Mouse (Mus musculus) MEL-GATA-1-ER (cell line): Measurements from ENCODE around the gene Bcl2l14.
A peak's percentile ranks its signal among the peaks of the same experiment; 100 is the strongest.

ENCODE experiments used
- DNase-seq: peaks from one replicate; pipeline ENCODE4 v3.0.0-alpha.2; 2012; ENCODE audit warnings: low read depth; ENCODE audit errors: extremely low read depth

The Bcl2l14 gene

DNA sequence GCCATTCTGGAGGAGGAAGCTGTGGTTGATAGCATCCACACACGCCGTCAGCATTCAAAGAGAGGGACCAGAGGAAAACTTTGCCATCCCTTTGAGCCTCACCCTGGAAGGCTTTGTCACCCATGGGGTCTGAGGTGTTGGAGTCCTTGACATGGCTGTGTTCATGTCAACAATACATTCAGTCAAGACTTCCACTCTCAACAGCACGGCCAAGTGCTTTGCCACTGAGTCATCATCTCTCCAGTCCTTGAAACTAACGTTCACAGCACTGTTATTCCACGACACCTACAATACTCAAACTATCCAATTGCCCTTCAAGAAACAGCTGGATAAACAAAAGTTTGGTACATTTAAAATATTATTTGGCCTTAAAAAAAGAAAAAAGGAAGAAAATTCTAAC lies 46.1 kb downstream of the Bcl2l14 start:
- no peak for DNase-seq

DNA sequence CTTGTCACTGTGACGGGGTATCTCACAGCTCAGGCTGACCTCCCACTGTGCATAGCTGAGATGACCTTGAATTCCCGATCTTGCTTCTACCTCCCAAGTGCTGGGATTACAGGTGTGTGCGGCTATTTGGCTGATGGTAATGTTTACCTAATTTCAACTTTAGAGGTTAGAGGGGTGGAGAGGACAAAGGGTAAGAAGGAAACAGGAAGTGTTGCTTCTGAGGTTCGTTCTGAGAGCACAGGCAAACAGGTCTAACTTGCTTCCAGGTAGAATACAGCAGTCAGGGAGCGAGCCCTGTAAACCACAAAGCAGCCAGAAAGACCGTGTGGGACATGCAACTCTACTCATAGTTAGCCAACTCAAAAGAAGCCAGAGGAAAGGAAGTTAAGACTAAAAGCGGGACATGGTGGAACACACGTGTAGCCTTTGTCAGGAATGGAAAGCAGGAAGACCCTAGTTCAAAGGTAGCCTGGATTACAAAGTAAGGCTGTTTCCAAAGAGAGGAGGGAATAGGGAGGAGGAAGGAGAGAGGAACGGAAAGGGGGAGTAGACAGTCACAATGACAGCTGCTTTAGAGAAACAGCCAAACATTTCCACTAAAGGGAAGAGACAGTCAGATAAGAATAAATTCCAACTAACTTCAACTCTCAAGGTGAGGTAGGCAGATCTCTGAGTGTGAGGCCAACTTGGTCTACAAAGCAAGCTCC lies 47.2 kb downstream of the Bcl2l14 start:
- DNase-seq = no peak

DNA sequence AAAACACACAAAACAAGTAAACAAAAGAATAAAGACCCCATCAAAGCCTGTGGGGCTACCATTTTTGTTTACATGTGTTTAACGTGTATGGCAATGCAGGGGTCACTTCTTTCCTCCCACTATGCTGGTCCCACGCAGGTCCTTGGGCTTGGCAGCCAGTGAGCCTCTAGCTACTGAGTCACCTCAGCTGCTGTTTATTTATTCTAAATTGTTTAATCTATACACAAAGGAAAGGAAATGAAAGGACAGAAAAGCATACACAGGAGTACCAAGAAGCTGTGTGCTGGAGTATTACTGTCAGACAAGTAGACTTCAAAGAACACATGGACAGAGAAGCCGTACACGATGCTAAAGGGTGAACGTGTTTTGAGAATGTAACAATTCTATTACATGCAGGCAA lies 47.8 kb downstream of the Bcl2l14 start:
- DNase-seq = no peak

DNA sequence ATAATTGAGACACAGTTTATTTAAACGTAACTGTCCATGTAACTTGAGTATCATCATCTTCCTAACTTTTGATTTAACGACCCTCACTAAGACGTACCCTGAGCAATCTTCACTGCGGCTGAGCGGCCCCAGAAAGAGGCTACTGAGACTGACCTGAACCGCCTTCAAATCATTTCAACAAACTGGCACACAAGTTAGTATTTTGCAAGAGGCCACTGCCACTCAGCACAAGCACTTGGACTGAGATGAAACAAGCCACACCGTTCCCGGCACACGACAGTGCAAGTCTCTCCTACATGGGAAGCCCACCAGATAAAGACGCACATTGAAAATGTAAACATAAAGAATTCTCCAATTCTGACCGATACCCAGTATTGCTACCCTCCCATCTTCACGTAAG lies 52.3 kb downstream of the Bcl2l14 start:
- DNase-seq = no peak

DNA sequence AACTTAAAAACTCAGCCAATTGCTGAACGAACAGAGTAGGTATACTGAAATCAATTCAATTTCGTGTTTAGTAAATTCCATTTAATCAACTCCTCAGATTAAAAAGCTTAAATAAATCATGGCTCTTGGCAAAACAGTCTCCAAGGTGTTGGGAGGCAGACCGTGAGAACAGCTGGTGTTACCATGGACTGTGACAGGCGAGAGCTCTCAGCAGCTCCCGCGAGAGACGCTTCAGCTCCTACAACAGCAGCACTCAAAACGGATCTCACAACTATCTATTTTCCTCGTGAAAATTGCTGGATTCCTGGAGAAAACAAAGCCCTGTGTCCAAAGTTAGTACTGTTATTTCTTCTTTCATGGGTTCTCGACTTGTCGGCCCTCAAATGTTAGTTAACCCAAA lies 53.8 kb downstream of the Bcl2l14 start:
- DNase-seq = no peak

DNA sequence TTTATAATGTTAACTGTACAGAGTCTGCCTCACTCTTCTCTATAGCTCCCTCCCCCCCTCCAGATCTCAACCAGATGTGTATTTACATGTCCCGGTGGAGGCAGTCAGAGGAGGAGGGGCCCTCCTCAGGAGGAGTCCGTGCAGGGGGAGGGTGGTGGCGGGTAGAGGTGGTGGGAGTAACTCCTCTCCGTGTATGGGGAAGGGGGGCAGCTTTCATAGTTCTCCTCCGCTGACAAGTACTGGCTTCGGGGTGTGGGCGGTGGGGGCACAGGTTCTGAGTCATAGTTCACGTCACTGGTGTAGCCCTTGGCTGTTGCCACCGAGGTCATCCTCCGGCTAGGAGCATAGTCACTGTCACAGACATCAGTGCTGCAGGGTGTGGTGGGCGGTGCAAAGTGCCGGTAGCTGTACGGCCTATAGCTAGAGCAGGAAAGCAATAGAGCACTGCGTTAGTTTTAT lies 54.6 kb downstream of the Bcl2l14 start:
- DNase-seq = no peak

DNA sequence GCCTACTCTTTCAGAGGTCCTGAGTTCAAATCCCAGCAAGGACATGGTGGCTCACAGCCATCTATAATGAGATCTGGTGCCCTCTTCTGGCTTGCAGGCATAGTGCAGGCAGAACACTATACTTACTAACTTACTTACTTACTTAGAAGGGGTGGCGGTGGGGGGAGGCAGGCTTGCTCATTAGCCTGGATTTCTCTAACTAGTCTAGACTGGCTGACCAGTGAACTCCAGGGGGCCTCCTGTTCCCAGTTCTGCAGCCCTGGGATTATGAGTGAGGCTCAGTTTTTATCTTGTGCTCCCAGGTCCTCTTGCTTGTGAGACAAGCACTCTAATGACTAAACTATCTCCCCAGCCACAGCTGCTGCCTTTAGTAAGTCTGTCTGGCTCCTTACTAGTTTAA lies 58.0 kb downstream of the Bcl2l14 start:
- DNase-seq = no peak

DNA sequence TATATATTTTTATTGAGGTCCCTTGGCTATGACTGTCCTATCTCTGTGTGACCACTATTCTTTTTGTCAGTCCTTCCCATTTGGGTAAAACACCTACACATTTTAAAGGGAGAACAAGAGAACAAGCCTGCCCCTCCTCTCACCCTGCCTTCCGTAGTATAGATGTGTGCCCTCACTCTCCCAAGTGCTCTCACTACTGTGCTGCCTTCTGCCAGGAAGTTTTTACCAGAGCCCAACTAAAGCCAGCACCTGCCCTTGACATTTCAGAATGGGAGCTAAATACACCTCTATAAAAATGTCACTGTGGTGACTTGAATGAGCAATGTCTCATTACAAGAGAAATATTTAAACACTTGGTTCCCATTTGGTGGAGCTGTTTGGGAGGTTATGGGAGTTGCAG lies 62.3 kb downstream of the Bcl2l14 start:
- DNase-seq = no peak

DNA sequence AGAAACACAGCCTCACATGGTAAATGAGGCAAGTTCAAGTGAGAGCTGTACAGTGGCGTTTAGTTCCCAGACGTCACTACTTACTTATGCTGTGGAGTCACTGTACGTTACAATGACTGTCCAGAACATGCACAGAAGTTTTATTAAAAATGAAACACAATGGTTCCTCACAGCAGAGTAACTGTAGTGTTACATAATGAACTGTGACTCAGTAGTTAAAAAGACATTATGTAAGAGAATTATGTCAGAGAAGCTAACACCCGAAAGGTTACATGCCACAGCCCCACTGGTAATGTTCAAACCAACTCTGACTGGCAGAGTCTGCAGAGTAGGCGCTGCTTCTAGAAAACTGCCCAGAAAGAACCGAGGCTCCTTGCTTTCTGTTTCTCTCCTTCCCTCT lies 65.1 kb downstream of the Bcl2l14 start:
- DNase-seq = no peak

DNA sequence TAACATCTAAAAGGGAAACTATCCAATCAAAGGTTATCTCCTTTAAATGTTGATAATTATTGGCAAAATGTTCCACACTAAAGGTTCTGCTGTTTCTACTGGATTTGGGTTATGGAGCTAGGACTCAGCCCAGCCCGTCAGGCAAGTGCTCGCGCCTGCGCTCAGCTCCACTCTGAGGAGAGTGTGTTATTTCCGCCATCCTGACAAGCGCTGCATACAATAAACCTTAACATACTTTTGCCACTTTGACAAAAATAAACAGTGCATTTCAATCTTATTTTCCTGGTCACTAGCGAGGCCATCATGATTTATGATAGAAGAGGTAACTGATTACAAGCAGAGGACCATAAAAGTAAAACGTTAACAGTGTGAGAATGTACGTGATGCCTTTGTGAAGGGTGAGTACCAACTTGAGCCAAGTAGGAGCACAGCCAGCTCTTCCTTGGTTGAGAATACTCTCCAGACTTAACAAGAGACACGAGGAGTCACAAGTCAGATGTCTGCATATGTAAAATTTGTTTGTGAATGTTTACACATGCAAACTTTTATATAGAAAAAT lies 70.6 kb downstream of the Bcl2l14 start:
- no peak for DNase-seq

DNA sequence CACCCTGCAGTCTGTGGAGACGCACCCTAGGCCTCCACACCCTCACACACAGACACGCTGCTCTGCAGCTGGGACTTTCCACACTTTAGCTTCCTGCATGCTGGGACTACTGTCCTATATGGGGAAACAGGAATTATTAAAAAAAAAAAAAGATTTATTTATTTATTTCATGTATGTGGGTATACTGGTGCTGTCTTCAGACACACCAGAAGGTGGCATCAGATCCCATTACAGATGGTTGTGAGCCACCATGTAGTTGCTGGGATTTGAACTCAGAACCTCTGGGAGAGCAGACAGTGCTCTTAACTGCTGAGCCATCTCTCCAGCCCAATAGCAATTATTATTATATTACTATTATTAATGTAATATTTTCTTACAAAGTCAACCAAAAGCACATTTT lies 73.2 kb downstream of the Bcl2l14 start:
- DNase-seq = no peak

DNA sequence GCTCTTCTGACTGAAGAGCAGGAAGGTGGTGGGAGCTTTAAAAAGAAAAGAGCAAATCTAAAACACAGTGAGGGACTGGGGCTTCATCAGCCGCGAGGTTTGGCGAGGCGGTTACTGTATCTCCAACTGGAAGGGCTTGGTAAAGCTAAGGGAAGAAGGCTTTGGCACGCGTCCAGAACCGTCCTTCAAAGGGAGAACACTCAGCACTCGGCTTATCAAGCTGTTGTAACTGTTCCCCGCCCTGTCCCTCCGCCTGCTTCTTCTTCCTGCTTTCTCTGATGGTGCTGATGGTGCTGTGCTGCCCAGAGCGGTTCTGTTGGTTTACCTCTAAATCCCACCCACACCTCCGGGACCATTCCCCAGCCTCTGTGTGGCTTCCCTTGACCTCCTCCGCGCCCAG lies 74.7 kb downstream of the Bcl2l14 start:
- DNase-seq = peak; percentile 89

DNA sequence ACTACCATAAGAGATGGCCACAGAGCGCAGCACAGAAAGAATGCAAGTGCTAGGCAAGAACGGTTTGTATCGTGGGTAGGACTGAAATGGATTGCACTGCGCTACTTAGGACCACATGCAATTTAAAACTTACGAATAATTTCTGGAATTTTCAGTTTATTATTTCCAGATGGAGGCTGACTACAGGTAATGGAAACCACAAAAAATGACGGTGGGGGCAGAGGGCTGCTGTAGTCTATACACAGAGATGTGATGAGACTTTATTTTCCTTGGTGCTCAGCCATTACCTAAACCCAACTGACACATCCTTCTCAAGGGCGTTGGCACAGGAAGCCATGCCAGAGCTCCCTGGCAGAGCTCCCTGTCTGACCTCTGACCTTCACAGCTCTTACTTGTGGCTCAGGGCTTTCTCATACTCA lies 77.0 kb downstream of the Bcl2l14 start:
- DNase-seq = no peak

DNA sequence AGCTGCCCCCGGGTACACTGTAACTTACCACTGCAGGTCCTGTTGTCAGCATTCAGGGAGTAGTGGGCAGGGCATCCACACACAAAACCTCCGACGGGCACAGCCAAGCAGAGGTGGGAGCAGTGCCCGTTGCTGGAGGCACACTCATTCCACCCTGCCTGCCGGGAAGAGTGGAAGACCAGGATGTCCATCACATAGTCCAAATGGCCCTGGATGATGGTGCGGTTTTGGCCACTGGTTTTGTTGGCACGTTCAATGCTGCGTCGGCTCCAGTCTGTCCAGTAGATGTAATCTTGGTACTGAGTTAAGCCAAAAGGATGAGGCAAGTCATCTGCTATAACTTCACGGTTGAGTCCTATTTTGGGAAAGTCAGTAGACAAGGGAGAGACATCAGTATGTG lies 83.4 kb downstream of the Bcl2l14 start:
- no peak for DNase-seq

DNA sequence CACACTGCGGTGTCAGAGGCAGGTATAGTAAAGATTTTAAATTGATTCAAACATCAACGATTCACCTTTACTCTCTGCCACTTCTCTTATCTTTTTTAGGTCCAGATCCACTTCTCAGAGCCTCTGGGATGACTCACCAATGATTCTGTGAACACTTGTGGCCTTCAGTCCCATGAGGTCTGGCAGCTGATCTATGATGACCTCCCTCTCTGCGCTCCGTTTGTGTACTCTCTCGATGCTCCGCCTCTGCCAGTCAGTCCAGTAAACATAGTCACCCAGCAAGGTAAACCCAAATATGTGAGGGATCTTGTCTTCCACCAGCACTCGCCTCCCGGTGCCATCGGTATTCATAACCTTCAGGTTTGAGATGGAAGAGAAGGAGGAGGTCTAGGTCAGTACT lies 90.2 kb downstream of the Bcl2l14 start:
- DNase-seq = no peak
